Mouse (Mus musculus) CH12.LX (cell line): Measurements from ENCODE around the gene Hoxd4. TPM values are rescaled to one million over a fixed set of nuclear protein-coding genes. Genes with fewer than 3 reads are reported as not detected.

Experiments
- DNase-seq: peaks from one replicate; pipeline ENCODE4 v3.0.0-alpha.2; 2013; ENCODE audit errors: extremely low read depth
- H3K27ac ChIP-seq: 2 replicates; pipeline ENCODE4 v1.5.1; 2012; ENCODE audit warnings: low read depth, mild to moderate bottlenecking, control low read depth, moderate library complexity; ENCODE audit not compliant: insufficient read depth
- H3K27me3 ChIP-seq: replicated peaks from 2 replicates; pipeline ENCODE3; 2012; ENCODE audit warnings: inconsistent platforms
- H3K36me3 ChIP-seq, 2 experiments: replicated peaks in 1 of 2; 2 replicates each; pipeline versions ENCODE3 to v1.6.1; 2012; ENCODE audit warnings: inconsistent platforms in 1 of 2, low read length in 1 of 2, mild to moderate bottlenecking in 1 of 2, mixed read lengths in 1 of 2, moderate library complexity in 1 of 2; ENCODE audit not compliant: control insufficient read depth in 1 of 2, insufficient read depth in 1 of 2
- H3K4me1 ChIP-seq, 2 experiments: 2 replicates each; pipeline ENCODE4 v1.6.1; 2012; ENCODE audit warnings: inconsistent platforms in 1 of 2, moderate library complexity in 1 of 2; ENCODE audit not compliant: insufficient read depth in 2 of 2, control insufficient read depth in 1 of 2
- H3K4me2 ChIP-seq: 2 replicates; pipeline ENCODE4 v1.6.1; 2012; ENCODE audit warnings: low read depth, mild to moderate bottlenecking, control low read depth; ENCODE audit not compliant: poor library complexity, insufficient read depth, severe bottlenecking
- H3K4me3 ChIP-seq, 3 experiments: fragments of 150-350 bp in 1 of 3; sonication (generic) in 1 of 3; replicated peaks in 1 of 3; 2 replicates each; pipeline versions ENCODE3 to v1.5.1; 2011 to 2012; ENCODE audit warnings: low read depth in 2 of 3, low read length in 2 of 3, mild to moderate bottlenecking in 2 of 3, moderate library complexity in 2 of 3, control low read depth in 1 of 3, improper control_type of control experiment in 1 of 3, inconsistent platforms in 1 of 3, mixed read lengths in 1 of 3; ENCODE audit not compliant: poor library complexity in 1 of 3
- H3K79me2 ChIP-seq: replicated peaks from 2 replicates; pipeline ENCODE4 v1.6.1; 2012; ENCODE audit warnings: mild to moderate bottlenecking, moderate library complexity; ENCODE audit not compliant: control insufficient read depth, poor library complexity, insufficient read depth, severe bottlenecking; ENCODE audit errors: extremely low read depth
- H3K9ac ChIP-seq: 2 replicates; pipeline ENCODE4 v1.6.1; 2012; ENCODE audit warnings: low read depth, mild to moderate bottlenecking, control low read depth, moderate library complexity; ENCODE audit not compliant: insufficient read depth
- H3K9me3 ChIP-seq: replicated peaks from 2 replicates; pipeline ENCODE3; 2012; ENCODE audit warnings: low read length, inconsistent platforms, mixed read lengths
- CHD1 ChIP-seq: IDR thresholded peaks from 2 replicates; pipeline ENCODE4 v1.6.1; 2012; ENCODE audit warnings: low read depth, low read length, improper control_type of control experiment, inconsistent platforms
- CTCF ChIP-seq, 2 experiments: IDR thresholded peaks in 1 of 2; conservative IDR thresholded peaks in 1 of 2; 2 replicates each; pipeline ENCODE4 v1.5.1; 2011 to 2012; ENCODE audit warnings: low read depth in 2 of 2, low read length in 2 of 2, improper control_type of control experiment in 1 of 2, inconsistent platforms in 1 of 2, mild to moderate bottlenecking in 1 of 2, moderate library complexity in 1 of 2
- ELF1 ChIP-seq: IDR thresholded peaks from 2 replicates; pipeline ENCODE4 v1.6.1; 2014; ENCODE audit warnings: low read depth, mild to moderate bottlenecking, inconsistent platforms, low read length, improper control_type of control experiment
- EP300 ChIP-seq: IDR thresholded peaks from 2 replicates; pipeline ENCODE4 v1.6.1; 2011; ENCODE audit warnings: low read length, improper control_type of control experiment
- GABPA ChIP-seq: IDR thresholded peaks from 2 replicates; pipeline ENCODE4 v1.6.1; 2012; ENCODE audit warnings: low read depth, low read length, improper control_type of control experiment, inconsistent platforms; ENCODE audit not compliant: insufficient replicate concordance
- HCFC1 ChIP-seq: IDR thresholded peaks from 2 replicates; pipeline ENCODE4 v1.6.1; 2012; ENCODE audit warnings: low read depth, mild to moderate bottlenecking, inconsistent platforms, low read length, improper control_type of control experiment
- IRF4 ChIP-seq: IDR thresholded peaks from 2 replicates; pipeline ENCODE4 v1.6.1; 2014; ENCODE audit warnings: low read depth, mild to moderate bottlenecking, inconsistent platforms, low read length, improper control_type of control experiment
- KAT2A ChIP-seq: IDR thresholded peaks from 2 replicates; pipeline ENCODE4 v1.6.1; 2012; ENCODE audit warnings: low read length, improper control_type of control experiment, inconsistent platforms; ENCODE audit not compliant: insufficient replicate concordance
- MAFK ChIP-seq: IDR thresholded peaks from 2 replicates; pipeline ENCODE4 v1.6.1; 2011; ENCODE audit warnings: low read length, improper control_type of control experiment; ENCODE audit not compliant: insufficient replicate concordance
- MXI1 ChIP-seq: IDR thresholded peaks from 2 replicates; pipeline ENCODE4 v1.6.1; 2011; ENCODE audit warnings: mild to moderate bottlenecking, low read depth, low read length, improper control_type of control experiment
- MYC ChIP-seq: IDR thresholded peaks from 2 replicates; pipeline ENCODE4 v1.6.1; 2011; ENCODE audit warnings: low read depth, mild to moderate bottlenecking, improper control_type of control experiment, low read length
- POLR2A ChIP-seq: IDR thresholded peaks from 2 replicates; pipeline ENCODE4 v1.6.1; 2011; ENCODE audit warnings: low read depth, mild to moderate bottlenecking, improper control_type of control experiment, low read length
- POLR2AphosphoS2 ChIP-seq: IDR thresholded peaks from 2 replicates; pipeline ENCODE4 v1.6.1; 2011; ENCODE audit warnings: low read depth, low read length, improper control_type of control experiment
- RAD21 ChIP-seq: IDR thresholded peaks from 2 replicates; pipeline ENCODE4 v1.6.1; 2011; ENCODE audit warnings: low read depth, mild to moderate bottlenecking, low read length, improper control_type of control experiment, moderate library complexity
- SMC3 ChIP-seq: IDR thresholded peaks from 2 replicates; pipeline ENCODE4 v1.6.1; 2011; ENCODE audit warnings: low read depth, low read length, improper control_type of control experiment
- TCF12 ChIP-seq: IDR thresholded peaks from 2 replicates; pipeline ENCODE4 v1.6.1; 2014; ENCODE audit warnings: low read depth, mild to moderate bottlenecking, inconsistent platforms, low read length, improper control_type of control experiment
- UBTF ChIP-seq: IDR thresholded peaks from 2 replicates; pipeline ENCODE4 v1.6.1; 2012; ENCODE audit warnings: low read depth, mild to moderate bottlenecking, inconsistent platforms, low read length, improper control_type of control experiment, moderate library complexity
- USF2 ChIP-seq: conservative IDR thresholded peaks from 2 replicates; pipeline ENCODE4 v1.6.1; 2011; ENCODE audit warnings: low read depth, low read length, improper control_type of control experiment
- ZC3H11A ChIP-seq: IDR thresholded peaks from 2 replicates; pipeline ENCODE4 v1.6.1; 2012; ENCODE audit warnings: low read depth, mild to moderate bottlenecking, inconsistent platforms, low read length, improper control_type of control experiment
- ZNF384 ChIP-seq: IDR thresholded peaks from 2 replicates; pipeline ENCODE4 v1.6.1; 2012; ENCODE audit warnings: low read depth, low read length, improper control_type of control experiment, inconsistent platforms
- dilution Hi-C: fragments of 300-500 bp; cut with MboI; formaldehyde crosslinking; loops from 2 replicates; pipeline ENCODE4 v1.14.3; 2020; ENCODE audit warnings: low sequenced_read_pairs; ENCODE audit not compliant: extremely low pct_unique_long_range_greater_than_20kb, extremely low pct_ligation_motif_present
- in situ Hi-C: fragments of 300-500 bp; cut with MboI; formaldehyde crosslinking; loops from 3 replicates; pipeline ENCODE4 v1.14.3; 2019; ENCODE audit warnings: low sequenced_read_pairs, low pct_ligation_motif_present, low pct_unique_long_range_greater_than_20kb, mixed read lengths
- polyA plus RNA-seq: library from polyadenylated mRNA; unstranded; fragments of >175 nt; gene quantifications from 2 replicates; pipeline ENCODE4 v1.2.1, GENCODE M21; 2012; ENCODE audit warnings: low read depth; ENCODE audit not compliant: insufficient read length
- total RNA-seq, 2 experiments: library from RNA; depleted of rRNA; stranded (reverse); fragments of 300-350 nt in 1 of 2; fragments of >200 nt in 1 of 2; gene quantifications; 2 replicates each; pipeline ENCODE4 v1.2.3; 2012 to 2014

Hoxd4 gene
- total and polyA plus RNA-seq, 3 experiments, result 6.0 to 9.8 (median 6.3) TPM

- Histone ChIP-seq H3K9ac (no peak overlapping the region), H3K27me3 (no peaks in the 10 kb centered on the region), H3K79me2 (no peaks in the 10 kb centered on the region), H3K27ac (no peak overlapping the region), H3K36me3 (no peaks in the 10 kb centered on the region), H3K4me3 (no peak overlapping the region), H3K4me1 (no peaks in the 10 kb centered on the region), H3K9me3 (peaks cover 21% of the 10 kb centered on the region), H3K4me2 (no peak overlapping the region)
- in situ Hi-C loops, result loop anchor here (25.0 kb wide), 1 partner anchor 626 kb away; no protein-coding TSS in a partner anchor
- TF ChIP-seq MXI1 (no peak), SMC3 (peak; percentile 34), ZNF384 (peak; percentile 88), POLR2AphosphoS2 (no peak), ZC3H11A (no peak), UBTF (no peak), MAFK (no peak), IRF4 (no peak), HCFC1 (no peak), RAD21 (no peak; the same call in 1 of the 2 replicates), KAT2A (no peak), TCF12 (no peak), MYC (no peak), EP300 (no peak), GABPA (no peak), CHD1 (no peak), CTCF (conservative IDR thresholded peaks at IDR 0.05 in 1 of 2, IDR thresholded peaks at IDR 0.05 in 1 of 2; ENCODE audit: low read depth in 2 of 2, low read length in 2 of 2) (peak in 1 of 2 experiments; percentile 57; a peak in 2 of 4 replicates), ELF1 (no peak), USF2 (no peak), POLR2A (no peak)
- peak; percentile 41 for DNase-seq
- dilution Hi-C loops, result no loop called here
Measured at GRCm38 (mm10) chr2:74686301-74686987, 25.3 kb upstream of the Hoxd4 start.

GRCm38 (mm10) chr2:74686988-74687697 is 24.6 kb upstream of the Hoxd4 start:
- no peak overlapping the region for H3K9ac ChIP-seq
- H3K27ac ChIP-seq, result no peak overlapping the region
- no peaks in the 10 kb centered on the region for H3K4me1 ChIP-seq
- no peak for DNase-seq
- dilution Hi-C loops (no loop called here), in situ Hi-C loops (loop anchor here (25.0 kb wide), 1 partner anchor 625 kb away; no protein-coding TSS in a partner anchor)
- no peaks in the 10 kb centered on the region for H3K79me2 ChIP-seq
- H3K36me3 ChIP-seq, result no peaks in the 10 kb centered on the region
- no peak overlapping the region for H3K4me3 ChIP-seq
- TF ChIP-seq EP300, result no peak
- no peak for TF ChIP-seq POLR2AphosphoS2
- no peak for TF ChIP-seq CTCF (conservative IDR thresholded peaks at IDR 0.05 in 1 of 2, IDR thresholded peaks at IDR 0.05 in 1 of 2; ENCODE audit: low read depth in 2 of 2, low read length in 2 of 2)
- TF ChIP-seq CHD1, result no peak
- no peak for TF ChIP-seq SMC3
- no peak for TF ChIP-seq TCF12
- TF ChIP-seq MXI1, result no peak
- no peak overlapping the region for H3K4me2 ChIP-seq
- H3K27me3 ChIP-seq, result no peaks in the 10 kb centered on the region
- peaks cover 22% of the 10 kb centered on the region for H3K9me3 ChIP-seq
